Mouse (Mus musculus) lung, adult 2 months (tissue): Measurements from ENCODE around the gene E330034G19Rik.

Source experiments
- CTCF ChIP-seq: fragments of 200-500 bp; IDR thresholded peaks from 2 replicates; pipeline ENCODE4 v1.5.1; 2011; ENCODE audit warnings: mild to moderate bottlenecking, low read length, control low read depth; ENCODE audit not compliant: insufficient read depth
- POLR2A ChIP-seq: fragments of 200-500 bp; IDR thresholded peaks from 2 replicates; pipeline ENCODE4 v1.6.1; 2011; ENCODE audit warnings: low read depth, mild to moderate bottlenecking, control low read depth, low read length, borderline replicate concordance; ENCODE audit errors: extremely low read depth

GRCm38 (mm10) chr14:24275534-24275933 is 17.5 kb upstream of the E330034G19Rik start:
- no peak for TF ChIP-seq CTCF
- TF ChIP-seq POLR2A: no peak
